Mouse (Mus musculus) lung, embryonic 16.5 days (tissue): ENCODE results near the gene Notch4. TPM values are rescaled to one million over a fixed set of nuclear protein-coding genes. Genes with fewer than 3 reads are reported as not detected.
A peak's percentile ranks its signal among the peaks of the same experiment; 100 is the strongest.

Experiments used
- ATAC-seq: fragments of 200-750 bp; cut with Nextera tagmentation; 2 replicates; pipeline ENCODE4 v1.8.0; 2017; ENCODE audit warnings: low read depth, mild to moderate bottlenecking, moderate library complexity
- H3K27ac ChIP-seq: fragments of 300-500 bp; sonication (generic); 2 replicates; pipeline ENCODE4 v1.5.1; 2014; ENCODE audit warnings: mild to moderate bottlenecking, control low read depth, low read length
- H3K27me3 ChIP-seq: fragments of 300-500 bp; sonication (generic); 2 replicates; pipeline ENCODE4 v1.6.1; 2014; ENCODE audit warnings: low read depth, low read length, mixed read lengths; ENCODE audit not compliant: control insufficient read depth, insufficient read depth
- H3K36me3 ChIP-seq: fragments of 300-500 bp; sonication (generic); 2 replicates; pipeline ENCODE4 v1.6.1; 2014; ENCODE audit warnings: low read length; ENCODE audit not compliant: control insufficient read depth, insufficient read depth
- H3K4me1 ChIP-seq: fragments of 300-500 bp; sonication (generic); replicated peaks from 2 replicates; pipeline ENCODE4 v1.6.1; 2014; ENCODE audit warnings: low read length, mixed read lengths; ENCODE audit not compliant: control insufficient read depth, insufficient read depth
- H3K4me2 ChIP-seq: fragments of 300-500 bp; sonication (generic); 2 replicates; pipeline ENCODE4 v1.6.1; 2014; ENCODE audit warnings: low read depth, low read length, control low read depth
- H3K4me3 ChIP-seq: fragments of 300-500 bp; sonication (generic); 2 replicates; pipeline ENCODE4 v1.5.1; 2014; ENCODE audit warnings: mild to moderate bottlenecking, low read length, control low read depth
- H3K9ac ChIP-seq: fragments of 300-500 bp; sonication (generic); 2 replicates; pipeline ENCODE4 v1.6.1; 2014; ENCODE audit warnings: low read length, control low read depth
- H3K9me3 ChIP-seq: fragments of 300-500 bp; sonication (generic); 2 replicates; pipeline ENCODE4 v1.6.1; 2016; ENCODE audit warnings: low read length; ENCODE audit not compliant: control insufficient read depth
- WGBS: fragments of 180-500 bp; shearing (Covaris S2); extraction: QIAGEN DNeasy Blood & Tissue Kit; methylation state at CpG from one replicate; pipeline ENCODE4 v1.1.7; 2014; 5-methylcytosine and 5-hydroxymethylcytosine counted together
- polyA plus RNA-seq: library from polyadenylated mRNA; unstranded; fragments of >200 nt; fragmentation: Nextera tagmentation; extraction: Ambion mirVana; gene quantifications from 2 replicates; pipeline ENCODE4 v1.2.1, GENCODE M21; 2015

Notch4 gene
- polyA plus RNA-seq, 1 experiment from 2014 or later: 10.2 TPM

DNA sequence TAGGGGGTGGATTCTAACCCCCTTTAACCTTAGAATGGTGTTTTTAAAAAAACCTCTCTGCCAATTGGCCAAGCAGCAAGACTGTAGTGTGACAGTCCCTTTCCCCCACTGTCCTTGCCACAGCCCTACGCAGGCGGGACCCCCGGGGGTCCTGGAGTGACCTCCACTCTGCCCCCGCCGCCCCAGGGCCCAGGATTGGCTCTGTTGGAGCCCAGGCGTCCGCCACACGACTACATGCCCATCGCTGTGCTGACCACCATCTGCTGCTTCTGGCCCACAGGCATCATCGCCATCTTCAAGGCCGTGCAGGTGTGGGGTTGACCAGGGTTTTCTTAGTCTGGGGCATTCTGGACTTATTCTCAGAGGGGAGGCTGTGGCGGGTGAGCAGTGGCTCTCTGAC, 67.6 kb downstream of the Notch4 start:
- Histone ChIP-seq H3K4me2 (peak overlapping the region; percentile 60), H3K27me3 (peaks cover 53% of the 10 kb centered on the region), H3K36me3 (no peaks in the 10 kb centered on the region), H3K4me1 (peaks cover 25% of the 10 kb centered on the region), H3K4me3 (peak overlapping the region; percentile 41), H3K9me3 (no peaks in the 10 kb centered on the region), H3K27ac (no peak overlapping the region), H3K9ac (peak overlapping the region; percentile 40)
- 11% methylated on average over 12 of the region's 12 CpGs for WGBS
- ATAC-seq: no peak

DNA sequence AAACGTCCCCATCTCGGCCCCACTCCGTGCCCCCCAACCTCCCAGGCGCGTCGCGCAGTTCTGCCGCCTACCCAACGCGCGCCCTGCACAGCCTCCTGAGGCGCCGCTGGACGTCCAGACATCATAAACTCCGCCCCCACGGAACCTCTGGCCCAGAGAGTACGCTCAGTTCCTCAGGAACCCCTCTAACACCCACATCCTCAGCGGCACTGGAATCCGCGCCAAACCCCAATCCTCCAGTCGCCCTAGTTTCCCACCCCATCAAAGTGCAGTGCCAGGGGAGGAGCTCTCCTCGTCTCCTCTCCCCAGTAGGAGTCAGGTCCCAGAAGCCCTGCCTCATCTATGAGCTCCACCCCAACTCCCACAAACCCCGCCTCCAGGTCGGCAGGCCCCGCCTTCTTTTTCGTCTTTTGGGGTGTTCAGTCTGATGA, 68.2 kb downstream of the Notch4 start:
- 1% methylated on average over 26 of the region's 26 CpGs for WGBS
- H3K4me1 ChIP-seq: peaks cover 23% of the 10 kb centered on the region
- no peak overlapping the region for H3K27ac ChIP-seq
- peak; percentile 64 for ATAC-seq
- H3K4me2 ChIP-seq: peak overlapping the region; percentile 60
- peak overlapping the region; percentile 40 for H3K9ac ChIP-seq
- no peaks in the 10 kb centered on the region for H3K9me3 ChIP-seq
- peak overlapping the region; percentile 41 for H3K4me3 ChIP-seq
- no peaks in the 10 kb centered on the region for H3K36me3 ChIP-seq
- peaks cover 53% of the 10 kb centered on the region for H3K27me3 ChIP-seq

DNA sequence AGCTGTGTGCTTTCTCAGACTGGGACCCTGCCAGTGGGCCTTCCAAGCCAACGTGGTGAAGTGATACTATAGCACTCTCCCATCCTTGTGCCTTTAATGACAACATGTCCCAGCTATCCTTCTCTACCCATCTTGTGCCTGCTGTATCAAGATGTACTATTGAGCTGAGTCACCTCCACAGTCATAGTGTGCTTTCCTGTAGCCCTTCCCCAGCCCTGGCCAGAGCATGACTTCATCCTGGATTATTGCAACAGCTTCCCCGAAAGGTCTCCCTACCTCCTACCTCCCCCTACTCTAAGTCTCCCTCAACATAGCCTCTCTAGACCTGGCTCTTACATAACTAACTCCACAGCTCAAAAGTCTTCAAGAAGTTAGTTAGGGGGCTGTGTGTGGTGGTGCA, 71.6 kb downstream of the Notch4 start:
- no peak overlapping the region for H3K9ac ChIP-seq
- no peaks in the 10 kb centered on the region for H3K36me3 ChIP-seq
- no peak for ATAC-seq
- no peaks in the 10 kb centered on the region for H3K9me3 ChIP-seq
- H3K4me3 ChIP-seq: no peak overlapping the region
- H3K4me2 ChIP-seq: no peak overlapping the region
- peaks cover 12% of the 10 kb centered on the region for H3K4me1 ChIP-seq
- H3K27me3 ChIP-seq: peaks cover 38% of the 10 kb centered on the region
- no peak overlapping the region for H3K27ac ChIP-seq
- 66% methylated on average over 2 of the region's 2 CpGs for WGBS

DNA sequence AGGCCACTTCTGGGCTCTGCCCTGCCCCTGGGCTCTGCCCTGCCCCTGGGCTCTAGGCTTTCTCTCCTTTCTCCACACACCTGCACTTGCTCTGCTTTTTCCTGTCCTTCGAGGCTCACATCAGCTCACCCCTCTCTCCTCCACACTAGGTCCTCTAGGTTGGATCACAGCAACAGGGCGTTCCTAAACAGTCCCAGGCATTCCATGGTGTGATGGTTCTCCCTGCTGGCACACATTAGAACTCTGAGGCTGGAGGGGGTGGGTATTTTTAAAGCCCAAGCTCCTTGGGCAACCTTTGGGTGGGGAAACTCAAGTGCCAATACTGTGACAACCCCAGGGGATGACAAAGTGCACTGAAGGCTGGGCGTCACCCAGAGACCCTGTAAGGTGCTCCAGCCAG, 73.4 kb downstream of the Notch4 start:
- 57% methylated on average over 3 of the region's 3 CpGs for WGBS
- Histone ChIP-seq H3K27me3 (peaks cover 20% of the 10 kb centered on the region), H3K9me3 (no peaks in the 10 kb centered on the region), H3K4me1 (no peaks in the 10 kb centered on the region), H3K9ac (no peak overlapping the region), H3K36me3 (no peaks in the 10 kb centered on the region), H3K4me2 (no peak overlapping the region), H3K27ac (no peak overlapping the region), H3K4me3 (no peak overlapping the region)
- no peak for ATAC-seq

Other genes starting within 250 kb of the Notch4 start
- gene H2-Eb2, start 238.6 kb upstream of the Notch4 start, polyA plus RNA-seq: 0.04 TPM in 1 of 2 replicates, not detected in the other
- 0.09 TPM in 1 of 2 replicates, not detected in the other for gene Btnl2, start 209.4 kb upstream of the Notch4 start, polyA plus RNA-seq
- gene Btnl1, start 187.1 kb upstream of the Notch4 start, polyA plus RNA-seq: not detected in 2 replicates
- 0.44 TPM in 1 of 2 replicates, not detected in the other for gene BC051142, start 165.4 kb upstream of the Notch4 start, polyA plus RNA-seq
- gene Btnl4, start 87.0 kb upstream of the Notch4 start, polyA plus RNA-seq: not detected in 2 replicates
- not detected in 2 replicates for gene Btnl6, start 46.9 kb upstream of the Notch4 start, polyA plus RNA-seq
- 15.4 and 18.3 TPM in 2 replicates for gene Gpsm3, start 25.5 kb downstream of the Notch4 start, polyA plus RNA-seq
- 8.5 and 11.4 TPM in 2 replicates for gene Pbx2, start 27.0 kb downstream of the Notch4 start, polyA plus RNA-seq
- 379 and 478 TPM in 2 replicates for gene Ager, start 33.6 kb downstream of the Notch4 start, polyA plus RNA-seq
- gene Rnf5, start 39.4 kb downstream of the Notch4 start, polyA plus RNA-seq: 128 and 129 TPM in 2 replicates
- 52.1 and 56.0 TPM in 2 replicates for gene Agpat1, start 40.0 kb downstream of the Notch4 start, polyA plus RNA-seq
- gene Egfl8, start 51.7 kb downstream of the Notch4 start, polyA plus RNA-seq: 3.8 and 4.7 TPM in 2 replicates
- gene Ppt2, start 64.2 kb downstream of the Notch4 start, polyA plus RNA-seq: 21.0 and 23.9 TPM in 2 replicates
- gene Prrt1, start 65.3 kb downstream of the Notch4 start, polyA plus RNA-seq: 0.13 and 0.53 TPM in 2 replicates
- 15.2 and 17.5 TPM in 2 replicates for gene Fkbpl, start 80.5 kb downstream of the Notch4 start, polyA plus RNA-seq
- 77.5 and 80.0 TPM in 2 replicates for gene Atf6b, start 82.9 kb downstream of the Notch4 start, polyA plus RNA-seq
- gene Tnxb, start 106.3 kb downstream of the Notch4 start, polyA plus RNA-seq: 0.62 and 1.1 TPM in 2 replicates
- 0.14 and 0.70 TPM in 2 replicates for gene C4b, start 179.6 kb downstream of the Notch4 start, polyA plus RNA-seq
- gene Cyp21a1, start 240.3 kb downstream of the Notch4 start, polyA plus RNA-seq: not detected in 2 replicates